Mouse (Mus musculus) lung, embryonic 15.5 days (tissue): ENCODE data around the gene Tbata. TPM values are rescaled to one million over a fixed set of nuclear protein-coding genes. Genes with fewer than 3 reads are reported as not detected.
A peak's percentile ranks its signal among the peaks of the same experiment; 100 is the strongest.

Experiments
- ATAC-seq: fragments of 200-750 bp; cut with Nextera tagmentation; 2 replicates; pipeline ENCODE4 v1.8.0; 2017; ENCODE audit warnings: moderate number of reproducible peaks, borderline replicate concordance; ENCODE audit not compliant: low FRiP score, low TSS enrichment; ENCODE audit errors: extremely low read depth
- H3K27ac ChIP-seq: fragments of 300-500 bp; sonication (generic); 2 replicates; pipeline ENCODE4 v1.5.1; 2015; ENCODE audit warnings: moderate library complexity, mild to moderate bottlenecking, inconsistent platforms
- H3K27me3 ChIP-seq: fragments of 300-500 bp; sonication (generic); 2 replicates; pipeline ENCODE4 v1.6.1; 2015; ENCODE audit warnings: inconsistent platforms
- H3K36me3 ChIP-seq: fragments of 300-500 bp; sonication (generic); 2 replicates; pipeline ENCODE4 v1.6.1; 2015; ENCODE audit warnings: inconsistent platforms
- H3K4me1 ChIP-seq: fragments of 300-500 bp; sonication (generic); 2 replicates; pipeline ENCODE4 v1.6.1; 2015; ENCODE audit warnings: inconsistent platforms
- H3K4me2 ChIP-seq: fragments of 300-500 bp; sonication (generic); 2 replicates; pipeline ENCODE4 v1.6.1; 2015; ENCODE audit warnings: inconsistent platforms, mild to moderate bottlenecking, moderate library complexity
- H3K4me3 ChIP-seq: fragments of 300-500 bp; sonication (generic); 2 replicates; pipeline ENCODE4 v1.5.1; 2015; ENCODE audit warnings: mild to moderate bottlenecking, inconsistent platforms
- H3K9ac ChIP-seq: fragments of 300-500 bp; sonication (generic); 2 replicates; pipeline ENCODE4 v1.6.1; 2015; ENCODE audit warnings: inconsistent platforms
- H3K9me3 ChIP-seq: fragments of 300-500 bp; sonication (generic); 2 replicates; pipeline ENCODE4 v1.6.1; 2016; ENCODE audit warnings: inconsistent platforms
- WGBS: fragments of 180-500 bp; shearing (Covaris S2); methylation state at CpG from one replicate; pipeline ENCODE4 v1.1.7; 2015; 5-methylcytosine and 5-hydroxymethylcytosine counted together
- polyA plus RNA-seq: library from polyadenylated mRNA; unstranded; fragments of >200 nt; fragmentation: Nextera tagmentation; extraction: Ambion mirVana; gene quantifications from 2 replicates; pipeline ENCODE4 v1.2.1, GENCODE M21; 2015

The Tbata gene
- polyA plus RNA-seq, 1 experiment from 2014 or later: 17.0 TPM

DNA sequence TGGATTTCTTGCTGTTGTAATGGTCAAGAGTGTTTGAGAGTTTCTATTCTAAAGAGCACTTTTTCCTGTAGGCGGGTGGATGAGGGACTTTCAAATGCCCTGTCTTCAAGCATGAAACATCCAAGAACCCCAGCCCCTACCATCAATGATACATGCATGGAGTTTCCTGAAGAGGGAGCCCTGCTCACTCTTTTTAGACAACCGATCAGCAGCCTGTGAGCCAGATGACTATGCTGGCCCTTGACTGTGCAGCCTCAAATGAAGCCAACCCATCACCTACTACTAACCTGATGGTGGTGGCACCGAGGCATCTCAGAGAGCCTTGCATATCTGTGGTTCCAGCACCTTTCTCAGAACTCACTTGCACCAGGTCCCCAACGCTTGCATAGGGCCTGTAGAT, 742 bp downstream of the Tbata start:
- Histone ChIP-seq H3K9ac (no peak overlapping the region), H3K4me1 (peaks cover 23% of the 10 kb centered on the region), H3K27me3 (no peaks in the 10 kb centered on the region), H3K9me3 (no peaks in the 10 kb centered on the region), H3K4me2 (no peak overlapping the region), H3K4me3 (no peak overlapping the region), H3K36me3 (no peaks in the 10 kb centered on the region), H3K27ac (no peak overlapping the region)
- 86% methylated on average over 4 of the region's 4 CpGs for WGBS
- ATAC-seq: no peak

- Histone ChIP-seq H3K27ac (no peak overlapping the region), H3K9me3 (no peaks in the 10 kb centered on the region), H3K27me3 (no peaks in the 10 kb centered on the region), H3K36me3 (no peaks in the 10 kb centered on the region), H3K9ac (no peak overlapping the region), H3K4me1 (peaks cover 23% of the 10 kb centered on the region), H3K4me2 (no peak overlapping the region), H3K4me3 (no peak overlapping the region)
- WGBS: 26% methylated on average over 13 of the region's 13 CpGs
- ATAC-seq: peak; percentile 72
Observed at GRCm38 (mm10) chr10:61174711-61175441, 3.1 kb downstream of the Tbata start.

DNA sequence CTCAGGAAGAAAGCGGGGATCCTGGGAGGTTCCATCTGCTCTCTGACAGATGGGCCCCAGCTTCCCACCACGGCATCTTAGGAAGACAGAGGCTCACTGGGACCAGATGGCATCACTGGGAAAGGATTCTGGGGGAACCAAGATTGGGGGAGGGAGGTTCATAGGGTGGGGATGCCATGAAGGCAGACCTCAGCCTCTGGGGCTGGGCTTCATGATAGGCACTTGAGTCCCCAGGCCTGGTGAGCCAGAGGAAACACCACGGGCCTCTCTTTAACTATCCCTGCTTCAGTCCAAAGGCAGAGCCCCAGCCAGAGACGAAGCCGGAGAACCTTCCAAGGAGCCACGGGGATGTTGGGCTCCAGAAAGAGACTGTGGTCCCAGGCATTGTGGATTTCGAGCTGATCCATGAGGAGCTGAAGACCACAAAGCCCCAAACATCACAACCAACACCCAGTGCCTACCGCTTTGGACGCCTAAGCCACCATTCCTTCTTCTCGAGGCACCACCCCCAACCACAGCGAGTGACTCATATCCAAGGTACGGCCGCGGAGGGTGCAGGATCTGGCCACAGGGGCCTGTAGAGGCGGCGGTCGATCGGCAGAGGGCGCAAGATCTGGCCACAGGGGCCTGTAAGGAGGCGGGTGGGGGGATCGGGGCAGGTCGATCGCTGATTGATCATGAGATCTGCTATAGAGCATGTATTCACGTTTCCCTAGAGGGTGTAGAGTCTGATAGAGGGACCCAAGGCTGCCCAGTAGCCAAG, 3.9 kb downstream of the Tbata start:
- 12% methylated on average over 24 of the region's 24 CpGs for WGBS
- H3K9ac ChIP-seq: no peak overlapping the region
- no peak overlapping the region for H3K27ac ChIP-seq
- no peaks in the 10 kb centered on the region for H3K9me3 ChIP-seq
- no peaks in the 10 kb centered on the region for H3K27me3 ChIP-seq
- no peaks in the 10 kb centered on the region for H3K36me3 ChIP-seq
- peak overlapping the region; percentile 43 for H3K4me2 ChIP-seq
- H3K4me3 ChIP-seq: no peak overlapping the region
- peak; percentile 47; the same call in 1 of the 2 replicates for ATAC-seq
- peaks cover 23% of the 10 kb centered on the region for H3K4me1 ChIP-seq

DNA sequence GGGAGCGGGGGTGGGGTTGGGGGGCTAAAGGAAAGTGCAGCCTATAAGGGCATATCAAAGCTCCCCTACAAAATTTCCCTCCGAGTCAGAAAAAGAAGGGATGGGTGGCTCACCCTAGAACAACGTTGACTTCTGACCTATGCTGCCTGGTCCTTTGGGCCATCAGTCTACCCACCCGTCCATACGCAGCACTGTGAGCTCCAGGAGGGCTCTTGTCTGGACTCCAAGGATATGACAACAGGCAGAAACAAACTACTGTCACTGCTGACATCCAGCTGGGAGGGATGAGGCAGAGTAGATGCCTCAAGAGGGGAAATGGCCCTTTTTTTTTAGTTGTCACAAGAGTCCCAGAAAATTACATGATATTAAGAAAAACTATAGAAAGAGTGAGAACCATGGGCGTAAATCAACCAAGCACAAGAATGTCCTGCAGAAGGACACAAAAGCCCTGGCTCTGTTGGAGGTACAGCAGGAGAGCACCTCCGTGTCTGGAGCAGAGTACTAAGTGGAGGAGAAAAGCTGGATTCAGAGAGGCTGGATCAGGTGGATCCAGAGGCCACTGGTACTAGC, 4.6 kb downstream of the Tbata start:
- Histone ChIP-seq H3K9me3 (no peaks in the 10 kb centered on the region), H3K27ac (no peak overlapping the region), H3K27me3 (no peaks in the 10 kb centered on the region), H3K4me3 (no peak overlapping the region), H3K9ac (no peak overlapping the region), H3K36me3 (no peaks in the 10 kb centered on the region), H3K4me1 (peaks cover 23% of the 10 kb centered on the region), H3K4me2 (peak overlapping the region; percentile 43)
- 32% methylated on average over 7 of the region's 7 CpGs for WGBS
- peak; percentile 56; the same call in 1 of the 2 replicates for ATAC-seq

DNA sequence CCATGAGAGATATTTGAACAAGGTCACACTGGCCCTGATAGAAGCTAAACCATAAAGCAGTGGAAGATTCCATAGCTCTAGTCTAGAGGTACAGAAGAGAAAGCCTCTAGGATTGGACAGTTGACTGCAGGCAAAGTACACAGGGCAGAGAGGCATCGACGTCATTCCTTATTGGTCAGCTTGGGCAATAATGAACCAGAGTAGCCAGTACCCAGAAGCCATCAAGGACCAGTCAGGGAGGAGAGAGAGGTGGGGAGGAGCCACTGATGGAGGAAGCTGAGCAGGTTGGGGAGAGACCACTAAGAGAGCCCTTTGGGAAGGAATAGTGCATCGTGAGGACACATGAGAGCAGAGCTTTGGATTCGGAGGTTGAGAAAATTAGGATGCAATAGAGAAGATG, 6.0 kb downstream of the Tbata start:
- Histone ChIP-seq H3K9ac (no peak overlapping the region), H3K4me2 (no peak overlapping the region), H3K27ac (no peak overlapping the region), H3K36me3 (no peaks in the 10 kb centered on the region), H3K4me1 (peaks cover 23% of the 10 kb centered on the region), H3K4me3 (no peak overlapping the region), H3K9me3 (no peaks in the 10 kb centered on the region), H3K27me3 (no peaks in the 10 kb centered on the region)
- no peak for ATAC-seq
- 82% methylated on average over 4 of the region's 4 CpGs for WGBS

DNA sequence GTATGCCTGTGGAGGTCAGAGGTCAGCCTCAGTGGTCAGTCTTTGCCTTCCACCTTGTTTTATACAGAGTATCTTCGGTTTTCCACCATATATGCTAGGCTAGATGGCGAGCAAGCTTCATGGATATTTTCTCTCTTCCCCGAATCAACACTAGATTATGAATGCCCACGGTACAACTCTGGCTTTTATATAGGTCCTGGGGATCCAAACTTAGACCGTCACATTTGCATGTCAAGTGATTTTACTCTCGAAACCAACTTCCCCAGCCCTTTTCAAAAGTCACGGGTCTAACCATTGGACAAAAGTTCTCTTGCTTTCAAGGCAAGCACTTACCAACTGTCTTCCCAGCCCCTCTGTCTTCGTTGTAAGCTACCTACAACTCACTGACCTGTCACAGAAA, 6.9 kb downstream of the Tbata start:
- no peak overlapping the region for H3K4me3 ChIP-seq
- H3K27me3 ChIP-seq: no peaks in the 10 kb centered on the region
- no peaks in the 10 kb centered on the region for H3K9me3 ChIP-seq
- H3K4me2 ChIP-seq: no peak overlapping the region
- no peak overlapping the region for H3K27ac ChIP-seq
- 87% methylated on average over 8 of the region's 8 CpGs for WGBS
- ATAC-seq: no peak
- no peaks in the 10 kb centered on the region for H3K36me3 ChIP-seq
- peaks cover 23% of the 10 kb centered on the region for H3K4me1 ChIP-seq
- no peak overlapping the region for H3K9ac ChIP-seq

DNA sequence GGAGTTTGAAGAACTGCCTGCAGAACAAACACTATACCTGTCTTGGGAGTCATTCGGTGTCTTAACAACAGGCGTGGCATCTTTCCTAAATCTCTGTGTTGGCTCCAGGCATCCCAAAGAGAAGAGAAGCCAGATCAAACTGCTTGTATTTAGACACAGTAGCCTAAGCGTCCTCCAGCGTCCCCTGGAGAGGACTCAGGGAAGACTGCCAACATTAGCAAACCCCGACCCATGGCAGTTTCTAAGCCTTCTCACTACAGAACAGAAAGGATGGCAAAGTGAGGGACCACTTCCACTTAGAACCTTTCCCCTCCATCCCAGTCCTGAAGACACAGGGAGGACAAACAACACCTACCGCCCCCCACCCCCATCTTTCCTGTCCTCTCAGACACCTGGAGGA, 8.2 kb downstream of the Tbata start:
- H3K27me3 ChIP-seq: no peaks in the 10 kb centered on the region
- no peaks in the 10 kb centered on the region for H3K36me3 ChIP-seq
- H3K4me2 ChIP-seq: no peak overlapping the region
- no peak overlapping the region for H3K27ac ChIP-seq
- no peak overlapping the region for H3K9ac ChIP-seq
- 61% methylated on average over 6 of the region's 6 CpGs for WGBS
- no peak overlapping the region for H3K4me3 ChIP-seq
- peaks cover 13% of the 10 kb centered on the region for H3K4me1 ChIP-seq
- H3K9me3 ChIP-seq: no peaks in the 10 kb centered on the region
- no peak for ATAC-seq

- Histone ChIP-seq H3K9me3 (no peaks in the 10 kb centered on the region), H3K4me2 (no peak overlapping the region), H3K9ac (no peak overlapping the region), H3K4me1 (peaks cover 12% of the 10 kb centered on the region; the same call in 1 of the 2 replicates), H3K36me3 (no peaks in the 10 kb centered on the region), H3K4me3 (no peak overlapping the region), H3K27ac (no peak overlapping the region), H3K27me3 (no peaks in the 10 kb centered on the region)
- WGBS: 54% methylated on average over 3 of the region's 3 CpGs
- peak; percentile 23; the same call in 1 of the 2 replicates for ATAC-seq
Observed at GRCm38 (mm10) chr10:61187001-61187400, 15.2 kb downstream of the Tbata start.

- WGBS: 77% methylated on average over 3 of the region's 3 CpGs
- Histone ChIP-seq H3K9me3 (no peaks in the 10 kb centered on the region), H3K9ac (no peak overlapping the region), H3K27ac (no peak overlapping the region), H3K4me3 (no peak overlapping the region), H3K4me1 (peaks cover 12% of the 10 kb centered on the region; the same call in 1 of the 2 replicates), H3K27me3 (no peaks in the 10 kb centered on the region), H3K4me2 (no peak overlapping the region), H3K36me3 (no peaks in the 10 kb centered on the region)
- ATAC-seq: no peak
Observed at GRCm38 (mm10) chr10:61188010-61188409, 16.3 kb downstream of the Tbata start.

DNA sequence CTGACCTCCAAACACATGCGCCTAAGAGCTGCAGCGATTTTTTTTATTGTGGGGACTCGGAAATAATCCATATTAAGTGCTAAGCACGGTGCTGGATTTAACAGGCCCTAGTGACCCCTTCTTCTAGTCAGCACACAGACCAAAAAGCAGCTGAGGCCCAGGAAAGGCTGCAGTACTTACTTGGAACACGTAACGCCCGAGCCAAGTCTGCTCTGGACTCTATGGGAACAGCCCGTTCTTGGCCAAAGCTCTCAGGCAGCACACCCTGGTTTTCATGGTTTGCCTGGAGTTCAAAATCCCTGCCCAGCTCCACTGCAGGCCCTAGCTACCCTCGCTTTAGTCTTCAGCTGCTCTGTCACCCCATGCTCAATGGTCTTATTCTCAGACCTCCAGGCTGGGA, 22.9 kb downstream of the Tbata start:
- H3K36me3 ChIP-seq: no peaks in the 10 kb centered on the region
- no peak overlapping the region for H3K9ac ChIP-seq
- peak; percentile 39; the same call in 1 of the 2 replicates for ATAC-seq
- no peak overlapping the region for H3K4me2 ChIP-seq
- H3K9me3 ChIP-seq: no peaks in the 10 kb centered on the region
- no peak overlapping the region for H3K4me3 ChIP-seq
- H3K27ac ChIP-seq: peak overlapping the region; percentile 10; the same call in 1 of the 2 replicates
- no peaks in the 10 kb centered on the region for H3K27me3 ChIP-seq
- H3K4me1 ChIP-seq: 0 out of 2 replicates have a peak, but pooled peaks cover 4% of the 10 kb centered on the region
- 66% methylated on average over 9 of the region's 9 CpGs for WGBS

GRCm38 (mm10) chr10:61195216-61195615, 23.5 kb downstream of the Tbata start:
- Histone ChIP-seq H3K4me1 (0 out of 2 replicates have a peak, but pooled peaks cover 4% of the 10 kb centered on the region), H3K4me2 (no peak overlapping the region), H3K27me3 (no peaks in the 10 kb centered on the region), H3K9me3 (no peaks in the 10 kb centered on the region), H3K9ac (no peak overlapping the region), H3K4me3 (no peak overlapping the region), H3K27ac (no peak overlapping the region), H3K36me3 (no peaks in the 10 kb centered on the region)
- ATAC-seq: no peak
- 53% methylated on average over 8 of the region's 8 CpGs for WGBS
